Mouse (Mus musculus) spleen, adult 2 months (tissue): Measurements from ENCODE around the gene Ovol1.

Experiments used
- CTCF ChIP-seq: fragments of 200-500 bp; IDR thresholded peaks from 2 replicates; pipeline ENCODE4 v1.5.1; 2011; ENCODE audit warnings: mild to moderate bottlenecking, inconsistent platforms; ENCODE audit not compliant: insufficient read depth, insufficient read length, insufficient replicate concordance; ENCODE audit errors: extremely low read depth
- POLR2A ChIP-seq: fragments of 200-500 bp; IDR thresholded peaks from 2 replicates; pipeline ENCODE4 v1.6.1; 2011; ENCODE audit warnings: low read depth, low read length, inconsistent platforms

DNA sequence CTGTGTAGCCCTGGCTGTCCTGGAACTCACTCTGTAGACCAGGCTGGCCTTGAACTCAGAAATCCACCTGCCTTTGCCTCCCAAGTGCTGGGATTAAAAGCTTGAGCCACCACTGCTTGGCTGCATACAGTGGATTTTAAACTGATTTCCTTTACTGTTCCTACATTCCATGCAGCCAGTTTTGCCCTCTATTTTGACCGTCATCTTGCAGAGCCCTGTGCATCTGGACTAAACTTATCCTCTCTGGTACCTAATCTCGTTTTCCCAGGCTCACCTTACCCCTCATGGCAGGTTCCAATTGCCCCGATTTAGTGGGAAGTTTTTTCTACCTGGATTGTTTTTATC lies 47.5 kb downstream of the Ovol1 start:
- TF ChIP-seq POLR2A, result no peak
- TF ChIP-seq CTCF, result no peak
